Mouse (Mus musculus): Measurements from ENCODE around the gene Lrrc8d.

Lrrc8d gene

DNA sequence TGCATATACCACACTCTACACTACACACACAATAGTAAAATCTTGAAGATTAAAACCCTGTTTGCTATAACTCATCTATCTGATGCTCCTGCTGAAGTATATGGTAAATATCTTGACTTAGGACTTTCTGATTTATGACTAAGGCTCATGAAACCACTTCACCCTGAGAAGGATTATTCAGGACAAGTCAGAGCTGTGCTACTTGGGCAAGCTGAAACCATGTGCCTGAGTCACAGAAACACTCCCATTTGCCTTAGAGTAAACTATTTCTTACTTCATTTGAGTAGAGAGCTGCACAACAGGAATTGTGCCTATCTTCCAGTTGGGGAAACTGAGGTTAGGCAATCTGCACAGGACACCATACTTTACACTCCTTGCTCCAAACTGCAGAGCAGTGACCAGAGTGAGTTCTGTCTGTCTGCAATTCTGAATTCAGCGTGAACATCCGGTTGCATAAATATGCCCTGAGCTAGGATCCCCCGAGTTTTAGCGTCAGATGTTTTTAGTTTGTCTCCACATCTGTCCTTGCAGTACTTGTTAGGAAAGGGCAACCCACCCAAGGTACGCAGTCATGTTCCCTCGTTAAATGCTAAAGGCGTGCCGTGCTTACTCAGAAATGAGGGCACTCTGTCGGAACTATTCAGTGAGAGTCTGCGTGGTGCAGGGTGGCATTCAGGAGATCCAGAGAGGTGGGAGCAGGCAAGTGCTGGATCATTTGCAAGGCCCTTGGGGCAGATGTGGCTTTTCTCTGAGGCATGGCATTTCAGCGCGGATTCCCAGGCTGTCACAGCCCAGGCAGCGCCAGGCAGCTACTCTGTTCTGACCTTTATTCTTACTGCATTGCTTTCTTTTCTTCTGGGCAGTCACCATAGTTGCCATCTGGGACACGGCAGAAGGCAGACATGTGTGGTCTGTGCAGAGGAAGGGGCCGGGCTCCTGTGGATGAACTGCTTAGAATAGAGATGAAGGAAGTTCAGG lies 123.0 kb downstream of the Lrrc8d start:
- peak; percentile 58 for DNase-seq

DNA sequence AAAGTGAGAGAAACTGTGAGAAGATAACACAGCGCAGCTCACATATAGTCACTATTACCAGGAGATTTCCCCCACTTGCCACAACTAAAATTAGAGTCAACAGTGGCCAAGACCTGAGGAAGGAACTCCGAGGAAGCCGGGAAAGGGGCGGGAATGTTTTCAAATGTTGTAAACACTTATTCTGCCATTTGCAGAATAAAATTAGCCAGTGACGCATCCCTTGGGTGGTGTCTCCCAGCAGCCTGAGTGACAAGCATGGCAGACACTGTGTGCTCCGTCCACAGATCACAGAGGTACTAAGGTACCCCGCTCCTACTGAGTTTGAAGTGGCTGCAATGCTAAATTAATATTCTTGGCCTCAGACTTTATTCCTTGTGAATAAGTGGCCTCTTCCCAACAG lies 124.5 kb downstream of the Lrrc8d start:
- no peak for DNase-seq

GRCm38 (mm10) chr5:105824827-105825226 lies 125.1 kb downstream of the Lrrc8d start:
- DNase-seq = no peak

DNA sequence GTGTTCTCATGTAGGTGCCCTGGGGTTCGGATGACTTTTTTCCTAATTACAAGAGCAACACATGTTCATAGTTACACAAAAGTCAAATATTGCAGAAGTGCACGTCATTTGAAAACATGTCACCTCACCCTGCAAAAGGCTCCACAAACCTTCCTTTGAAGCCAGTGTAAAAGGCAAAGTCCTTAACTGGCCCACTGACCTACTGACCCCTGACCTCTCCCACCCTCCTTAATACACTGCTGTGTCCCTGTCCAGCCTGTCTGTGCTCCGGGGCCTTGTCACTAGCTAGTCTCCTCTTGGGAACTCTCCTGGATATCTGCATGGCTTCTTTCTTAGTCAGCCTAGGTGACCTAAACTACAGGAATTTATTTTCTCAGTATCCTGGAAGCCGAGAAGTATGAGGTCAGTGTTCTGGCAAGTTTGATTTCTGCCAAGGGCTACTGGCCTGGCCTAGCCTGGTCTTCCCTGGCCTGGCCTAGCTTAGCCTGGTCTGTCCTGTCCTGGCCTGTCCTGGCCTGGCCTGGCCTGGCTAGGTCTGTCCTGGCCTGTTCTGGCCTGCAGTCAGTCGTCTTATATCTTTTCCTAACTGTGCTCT lies 127.2 kb downstream of the Lrrc8d start:
- no peak for DNase-seq

DNA sequence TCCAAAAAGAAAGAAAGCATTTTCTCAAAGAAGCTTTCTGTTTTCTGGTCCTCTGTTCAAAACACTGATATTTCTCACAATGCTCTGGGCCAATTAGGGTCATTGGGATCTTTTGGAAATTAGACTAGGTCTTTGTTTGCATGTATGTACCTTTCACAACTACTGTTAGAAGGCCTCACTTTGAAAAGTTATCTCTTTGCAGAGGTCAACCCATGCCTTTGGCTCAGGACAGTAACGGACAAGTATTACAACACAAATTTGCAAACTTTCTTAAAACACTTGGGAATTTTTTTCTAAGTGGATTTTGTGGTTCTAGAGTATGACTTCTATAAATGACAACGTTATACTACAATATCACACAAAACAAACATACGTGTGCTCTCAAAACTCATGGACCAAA lies 128.3 kb downstream of the Lrrc8d start:
- no peak for DNase-seq

DNA sequence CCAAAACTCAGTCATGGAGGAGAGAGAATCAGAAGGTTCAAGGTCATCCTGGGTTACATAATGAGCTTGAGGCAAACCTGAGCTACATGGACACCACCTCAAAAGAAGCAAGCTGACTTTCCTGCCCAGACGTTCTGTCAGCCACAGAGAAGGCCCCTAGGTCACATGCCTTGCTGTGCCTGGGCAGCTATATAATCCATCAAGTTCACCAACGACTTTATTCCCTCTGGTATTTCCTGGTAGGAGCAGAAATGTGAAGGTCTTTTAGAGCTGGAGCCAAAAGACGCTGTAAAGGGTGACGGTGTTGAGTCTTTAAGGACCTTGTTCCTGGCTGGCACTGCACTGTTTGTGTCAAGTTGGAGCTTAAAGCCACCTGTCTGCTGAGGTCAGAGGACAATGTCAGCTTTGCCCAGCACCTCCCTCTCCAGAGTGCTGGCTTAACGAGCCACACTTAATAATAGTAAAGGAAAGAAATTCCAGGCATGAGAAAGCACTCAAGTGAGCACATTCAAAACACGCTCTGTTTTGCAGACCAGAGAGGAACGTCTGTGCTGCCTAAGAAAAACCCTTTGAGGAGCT lies 129.3 kb downstream of the Lrrc8d start:
- DNase-seq = no peak

DNA sequence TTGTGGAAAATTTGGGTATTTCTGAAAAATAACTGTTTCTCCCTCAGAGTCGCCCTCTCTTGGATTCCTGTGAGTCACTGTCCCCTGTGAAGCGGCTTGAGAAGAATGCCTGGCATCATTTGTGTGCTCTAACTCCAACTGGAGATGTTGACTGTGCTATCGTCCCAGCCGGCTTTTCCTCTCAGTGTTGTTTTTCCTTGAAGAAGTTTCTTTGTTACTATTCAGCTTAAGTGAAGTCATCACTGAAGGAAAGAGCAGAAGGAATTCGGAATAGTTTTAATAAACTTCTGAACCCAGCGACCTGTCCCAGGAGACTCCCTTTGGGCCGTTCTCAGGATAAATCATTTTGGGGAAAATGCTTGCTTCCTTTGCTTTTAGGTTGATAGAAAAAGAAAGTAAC lies 132.4 kb downstream of the Lrrc8d start:
- DNase-seq = no peak

DNA sequence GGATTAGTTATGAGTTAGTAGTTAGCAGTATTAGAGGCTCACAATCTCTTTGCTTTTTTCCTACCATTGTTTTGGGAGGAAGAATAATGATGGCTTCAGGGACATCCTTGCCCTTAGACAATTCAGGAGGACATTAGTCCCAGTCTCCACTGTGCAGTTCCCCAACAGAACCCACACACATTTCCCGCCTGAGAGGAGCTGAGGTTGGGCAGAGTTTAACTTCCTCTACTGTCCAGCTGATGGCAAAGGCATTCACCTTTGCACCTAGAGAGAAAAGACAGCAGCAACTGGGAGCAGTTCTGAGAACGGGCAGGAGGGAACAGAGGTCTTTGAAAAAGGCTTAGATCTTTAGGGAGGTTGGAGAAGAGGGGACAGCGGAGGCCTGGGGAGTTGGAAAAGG lies 134.2 kb downstream of the Lrrc8d start:
- DNase-seq = no peak

GRCm38 (mm10) chr5:105836006-105836405 lies 136.2 kb downstream of the Lrrc8d start:
- DNase-seq = no peak

DNA sequence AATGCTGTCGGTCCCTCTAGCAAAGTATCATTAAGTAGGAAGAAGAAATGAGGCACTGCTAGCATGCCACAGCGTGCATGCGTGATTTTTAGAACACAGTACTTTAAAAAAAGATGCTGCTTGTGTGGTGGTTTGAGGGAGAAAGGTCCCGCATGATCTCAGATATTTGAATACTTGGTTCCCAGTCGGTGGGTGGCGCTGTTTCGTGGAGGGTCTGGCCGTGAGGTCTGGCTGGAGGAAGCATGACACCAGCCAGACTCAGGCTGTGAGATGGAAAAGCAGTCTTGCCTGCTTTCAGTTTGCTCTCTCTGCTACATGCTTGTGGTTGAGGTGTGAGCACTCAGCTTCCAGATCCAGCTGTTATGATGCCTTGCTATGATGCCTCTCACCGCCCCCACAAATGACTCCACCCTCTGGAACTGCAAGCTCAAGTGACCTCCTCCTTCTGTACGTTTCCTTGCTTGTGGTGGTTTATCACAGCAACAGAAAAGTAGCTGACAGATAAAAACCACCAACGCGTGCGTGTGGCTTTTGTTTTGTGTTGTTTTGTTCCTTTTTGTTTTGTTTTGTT lies 140.1 kb downstream of the Lrrc8d start:
- no peak for DNase-seq

DNA sequence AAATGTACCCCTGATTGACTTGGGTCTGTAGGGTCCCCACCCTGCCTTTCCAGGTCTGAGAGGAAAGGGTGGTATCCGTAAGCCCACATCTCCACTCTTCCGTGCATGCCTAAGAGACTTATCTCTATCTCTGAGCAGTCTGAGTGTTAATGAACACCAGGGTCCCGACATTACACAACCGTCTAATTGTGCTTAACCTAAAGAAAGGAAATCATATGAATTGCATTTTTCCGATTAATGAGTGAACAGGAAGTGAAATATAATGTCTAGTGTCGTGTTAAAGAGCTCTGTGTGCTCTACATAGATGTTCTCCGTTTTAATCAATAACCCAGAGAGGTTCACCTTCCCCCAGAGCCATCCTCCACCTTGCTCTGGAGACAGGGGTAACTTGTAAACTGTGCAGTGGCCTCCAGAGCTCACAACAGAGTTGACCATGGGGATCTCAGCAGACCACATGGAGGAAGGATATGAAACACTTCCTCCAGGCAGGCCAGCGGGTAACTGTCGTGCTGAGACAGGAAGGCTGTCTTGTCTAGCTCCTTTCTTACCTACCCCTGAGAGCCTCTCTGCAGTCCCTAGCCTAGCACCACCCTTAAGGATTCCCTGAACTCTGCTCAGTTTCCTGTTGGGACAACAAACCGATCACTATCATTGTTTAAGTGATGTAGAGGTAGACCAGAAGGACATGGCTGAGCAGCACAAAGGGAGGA lies 144.4 kb downstream of the Lrrc8d start:
- DNase-seq = no peak

DNA sequence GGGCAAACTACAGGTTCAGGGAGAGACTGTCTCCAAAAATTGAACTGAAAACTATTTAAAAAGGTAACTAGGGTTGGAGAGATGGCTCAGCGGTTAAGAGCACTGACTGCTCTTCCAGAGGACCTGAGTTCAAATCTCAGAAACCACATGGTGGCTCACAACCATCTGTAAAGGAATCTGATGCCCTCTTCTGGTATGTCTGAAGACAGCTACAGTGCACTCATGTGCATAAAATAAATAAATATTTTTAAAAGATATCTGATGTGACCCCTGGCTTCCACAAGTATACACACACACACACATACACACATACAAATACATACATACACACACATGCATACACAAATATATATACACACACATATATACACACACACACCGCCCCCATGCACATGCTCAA lies 145.3 kb downstream of the Lrrc8d start:
- no peak for DNase-seq

GRCm38 (mm10) chr5:105847726-105848125 lies 148.0 kb downstream of the Lrrc8d start:
- no peak for DNase-seq

- no peak for DNase-seq
Observed at GRCm38 (mm10) chr5:105849222-105849621, 149.5 kb downstream of the Lrrc8d start.

DNA sequence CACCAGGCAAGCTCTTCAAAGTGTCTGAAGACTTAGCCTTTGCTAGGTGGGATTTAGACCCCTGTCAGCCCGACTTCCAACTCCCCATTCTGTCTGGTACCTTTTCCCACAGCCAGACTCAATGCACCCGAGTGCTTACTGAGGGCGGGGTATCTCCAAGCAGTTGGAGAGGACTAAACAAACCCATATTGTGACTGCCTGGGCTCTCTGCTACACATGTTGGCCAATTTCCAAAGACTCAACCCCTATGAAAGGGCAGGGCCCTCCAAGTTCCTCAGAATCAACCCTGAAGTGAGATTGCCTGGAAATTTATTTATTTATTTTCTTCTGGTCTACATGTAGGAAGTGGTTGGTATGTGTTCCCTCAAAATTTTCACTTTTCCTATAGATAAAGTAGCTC lies 149.9 kb downstream of the Lrrc8d start:
- no peak for DNase-seq

DNA sequence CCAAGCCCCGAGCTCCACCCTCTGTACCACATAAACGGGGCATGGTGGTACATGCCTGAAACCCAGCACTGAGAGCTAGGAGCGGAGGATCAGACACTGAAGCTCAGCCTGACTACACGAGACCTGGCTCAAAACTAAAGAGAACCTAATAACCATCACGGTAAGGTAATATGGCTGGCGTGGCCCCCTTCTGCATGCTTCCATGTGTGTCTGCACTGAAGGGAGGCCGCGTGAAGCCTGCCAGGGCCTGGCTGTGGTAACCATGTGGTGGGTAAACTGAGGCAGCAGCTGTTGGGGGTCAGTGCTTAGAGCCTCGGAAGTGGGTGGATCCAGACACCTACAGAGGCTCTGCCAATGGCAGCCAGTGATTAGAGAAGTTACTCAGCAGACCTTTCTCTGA lies 153.5 kb downstream of the Lrrc8d start:
- DNase-seq = no peak

DNA sequence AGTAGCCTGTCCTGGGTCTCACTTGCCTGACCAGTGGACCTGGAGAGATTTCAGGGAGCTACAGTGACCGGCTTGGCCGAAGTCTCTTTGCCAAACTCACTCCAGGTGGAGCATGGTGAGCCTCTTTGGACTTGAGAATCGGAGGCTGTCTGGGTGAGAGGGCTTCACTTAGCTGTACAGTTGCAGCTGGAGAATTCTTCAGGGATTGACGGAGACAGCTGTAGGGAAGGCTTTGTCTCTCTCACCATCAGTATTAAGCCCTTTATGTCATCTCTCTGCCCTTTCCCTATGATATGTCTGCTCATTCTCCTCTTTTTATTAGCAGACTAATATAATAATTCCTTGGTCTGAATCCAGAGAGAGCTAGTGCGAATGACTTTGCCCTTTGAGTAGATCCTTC lies 157.7 kb downstream of the Lrrc8d start:
- no peak for DNase-seq

DNA sequence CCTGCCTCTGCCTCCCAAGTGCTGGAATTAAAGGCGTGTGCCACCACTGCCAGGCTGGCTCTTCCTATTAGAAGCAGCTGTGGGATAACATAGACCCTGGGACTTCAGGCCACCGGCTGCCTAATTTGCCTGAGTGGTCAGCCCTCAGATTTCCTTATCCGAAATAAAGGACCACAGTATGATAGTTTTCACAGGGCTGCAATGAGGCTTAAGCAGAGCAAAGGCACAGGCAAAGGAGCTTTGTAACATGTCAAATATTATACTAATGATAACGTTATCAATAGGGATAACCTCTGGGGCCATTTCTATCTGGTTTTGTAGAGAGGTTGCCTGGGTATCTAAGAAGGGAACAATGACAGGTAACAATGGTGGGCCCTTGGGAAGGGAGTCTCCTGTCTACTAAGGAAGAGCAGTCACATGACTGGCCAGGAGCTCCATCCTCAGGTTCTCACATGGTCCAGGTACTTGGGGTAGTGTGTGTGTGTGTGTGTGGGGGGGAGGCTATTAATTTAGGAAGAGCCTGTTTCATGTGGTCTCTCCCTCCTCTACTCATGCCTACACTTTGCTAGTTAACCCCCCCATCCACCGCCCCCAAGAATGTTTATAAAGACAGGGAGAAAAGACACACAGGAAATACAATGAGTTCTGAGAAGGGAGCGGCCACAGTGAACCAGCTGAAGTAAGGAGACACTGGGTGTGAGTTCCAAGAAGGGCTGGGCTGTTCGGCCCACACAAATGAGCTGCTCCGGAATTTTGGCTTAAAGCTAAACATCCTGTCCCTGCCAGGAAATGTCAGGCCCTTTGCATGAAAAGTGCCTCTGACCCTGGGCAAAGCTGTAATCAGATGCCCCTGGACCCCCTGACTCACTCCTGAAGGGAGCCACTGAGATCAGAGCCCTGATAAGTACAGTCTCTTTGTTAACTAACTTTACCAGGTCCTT lies 159.3 kb downstream of the Lrrc8d start:
- DNase-seq = no peak

DNA sequence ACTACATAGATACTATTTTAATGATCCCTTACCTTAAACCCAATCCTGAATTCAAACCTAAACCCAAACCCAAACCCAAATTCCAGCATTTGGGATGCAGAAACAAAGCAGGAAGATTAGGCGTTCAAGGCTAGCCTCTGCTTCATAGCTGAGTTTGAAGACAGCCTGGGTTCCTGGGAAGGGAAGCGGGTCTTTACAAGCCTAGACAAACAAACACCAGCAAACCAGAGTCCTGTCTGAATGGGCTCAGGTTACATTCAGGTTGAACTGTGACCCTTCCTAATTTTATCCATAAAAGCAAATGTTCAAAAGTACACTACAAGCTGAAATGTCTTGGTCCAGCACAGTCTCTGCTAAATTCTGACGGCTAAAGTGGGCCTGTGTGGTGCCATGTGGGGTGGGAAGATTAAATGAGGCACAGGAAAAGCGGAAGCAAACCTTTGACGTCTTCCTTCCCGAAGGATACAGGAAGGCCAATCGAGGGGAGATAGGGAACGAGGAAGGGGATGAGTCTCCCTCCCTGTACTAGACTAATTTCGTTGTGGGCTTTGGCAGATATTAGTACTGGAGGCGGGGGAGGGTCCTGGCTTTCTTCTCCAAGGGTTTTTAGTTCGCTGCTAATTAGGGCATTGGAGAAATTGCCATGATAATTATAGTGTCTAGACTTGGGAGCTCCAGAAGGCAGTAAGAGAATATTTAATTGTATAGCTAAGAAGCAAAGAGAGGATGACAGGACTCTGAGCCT lies 160.1 kb downstream of the Lrrc8d start:
- no peak for DNase-seq

DNA sequence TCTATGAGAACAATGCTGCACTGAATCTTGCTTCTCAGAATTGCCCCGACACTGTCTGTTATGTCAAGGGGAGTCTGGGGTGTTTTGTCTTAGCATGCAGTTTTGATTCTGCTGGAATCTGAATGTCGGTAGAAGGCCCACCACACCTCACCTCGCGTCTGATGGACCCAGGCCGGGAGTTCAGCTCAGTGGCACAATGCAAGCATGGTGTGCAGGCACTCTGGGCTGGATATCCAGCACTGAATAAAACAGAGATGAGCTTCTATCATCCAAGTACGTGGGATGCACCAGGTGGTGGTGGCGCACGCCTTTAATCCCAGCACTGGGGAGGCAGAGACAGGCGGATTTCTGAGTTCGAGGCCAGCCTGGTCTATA lies 160.7 kb downstream of the Lrrc8d start:
- no peak for DNase-seq

DNA sequence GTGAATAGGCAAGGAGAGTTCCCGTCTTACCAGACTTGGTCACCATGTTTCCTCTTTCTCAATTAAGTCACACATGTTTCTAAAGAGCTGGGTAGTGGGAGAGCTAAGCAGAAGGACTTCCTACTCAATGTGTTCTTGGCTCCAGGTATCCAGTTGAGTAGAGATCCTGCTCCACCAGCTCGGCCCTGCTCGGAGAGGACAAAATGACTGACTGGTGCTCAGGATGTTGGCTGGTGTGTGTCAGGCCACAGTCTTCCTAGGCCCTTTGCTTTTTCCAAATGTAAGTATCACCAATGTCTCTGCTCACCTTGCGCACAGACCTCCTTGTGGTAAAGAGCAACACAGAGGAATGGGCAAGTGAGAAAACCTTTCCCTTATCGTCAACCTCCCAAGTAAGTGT lies 161.8 kb downstream of the Lrrc8d start:
- no peak for DNase-seq
